Mouse (Mus musculus) cortical plate, adult 2 months (tissue): ENCODE measurements around the gene Ttc23. TPM values are rescaled to one million over a fixed set of nuclear protein-coding genes. Genes with fewer than 3 reads are reported as not detected.

Experiments used
- H3K27ac ChIP-seq: fragments of 200-500 bp; 2 replicates; pipeline ENCODE4 v1.5.1; 2012; ENCODE audit warnings: low read length, control low read depth, inconsistent platforms; ENCODE audit not compliant: insufficient read depth
- H3K4me1 ChIP-seq: fragments of 200-500 bp; 2 replicates; pipeline ENCODE4 v1.6.1; 2011; ENCODE audit warnings: low read length; ENCODE audit not compliant: control insufficient read depth, insufficient read depth
- H3K4me3 ChIP-seq: fragments of 200-500 bp; 2 replicates; pipeline ENCODE4 v1.5.1; 2011; ENCODE audit warnings: mild to moderate bottlenecking, low read length, control low read depth; ENCODE audit not compliant: insufficient read depth
- CTCF ChIP-seq: fragments of 200-500 bp; IDR thresholded peaks from 2 replicates; pipeline ENCODE4 v1.5.1; 2011; ENCODE audit warnings: mild to moderate bottlenecking, control low read depth, low read length; ENCODE audit not compliant: insufficient read depth; ENCODE audit errors: extremely low read depth
- POLR2A ChIP-seq: fragments of 200-500 bp; IDR thresholded peaks from 2 replicates; pipeline ENCODE4 v1.6.1; 2011; ENCODE audit warnings: mild to moderate bottlenecking, low read length, control low read depth; ENCODE audit not compliant: insufficient read depth; ENCODE audit errors: extremely low read depth
- polyA plus RNA-seq: library from polyadenylated mRNA; depleted of rRNA; stranded (reverse); fragments of >200 nt; gene quantifications from 2 replicates; pipeline ENCODE4 v1.2.3, GENCODE M21; 2012; rRNA removed

Gene Ttc23
- polyA plus RNA-seq, 1 experiment, result 5.4 TPM

- no peak overlapping the region for H3K27ac ChIP-seq
- TF ChIP-seq POLR2A, result no peak
- H3K4me1 ChIP-seq, result no peaks in the 10 kb centered on the region
- H3K4me3 ChIP-seq, result no peak overlapping the region
Measured at GRCm38 (mm10) chr7:67776636-67777305, 129.6 kb downstream of the Ttc23 start.

GRCm38 (mm10) chr7:67787861-67788260, 140.7 kb downstream of the Ttc23 start:
- TF ChIP-seq CTCF, result no peak
- TF ChIP-seq POLR2A, result no peak
- no peaks in the 10 kb centered on the region for H3K4me1 ChIP-seq
- H3K27ac ChIP-seq, result no peak overlapping the region
- H3K4me3 ChIP-seq, result no peak overlapping the region

- Histone ChIP-seq H3K4me1 (no peaks in the 10 kb centered on the region), H3K27ac (no peak overlapping the region), H3K4me3 (no peak overlapping the region)
- TF ChIP-seq CTCF (peak; percentile 86), POLR2A (no peak)
Measured at GRCm38 (mm10) chr7:67788713-67789112, 141.5 kb downstream of the Ttc23 start.

GRCm38 (mm10) chr7:67791256-67791655, 144.0 kb downstream of the Ttc23 start:
- H3K4me1 ChIP-seq, result no peaks in the 10 kb centered on the region
- H3K4me3 ChIP-seq, result no peak overlapping the region
- H3K27ac ChIP-seq, result no peak overlapping the region
- TF ChIP-seq CTCF (no peak), POLR2A (no peak)

GRCm38 (mm10) chr7:67793449-67793848, 146.2 kb downstream of the Ttc23 start:
- Histone ChIP-seq H3K4me3 (no peak overlapping the region), H3K27ac (no peak overlapping the region), H3K4me1 (no peaks in the 10 kb centered on the region)
- TF ChIP-seq POLR2A (no peak), CTCF (no peak)

GRCm38 (mm10) chr7:67797065-67797464, 149.9 kb downstream of the Ttc23 start:
- no peak overlapping the region for H3K27ac ChIP-seq
- TF ChIP-seq POLR2A, result no peak
- TF ChIP-seq CTCF, result no peak
- no peaks in the 10 kb centered on the region for H3K4me1 ChIP-seq
- no peak overlapping the region for H3K4me3 ChIP-seq

GRCm38 (mm10) chr7:67798476-67798875, 151.3 kb downstream of the Ttc23 start:
- H3K4me1 ChIP-seq, result no peaks in the 10 kb centered on the region
- H3K27ac ChIP-seq, result no peak overlapping the region
- TF ChIP-seq POLR2A, result no peak
- no peak for TF ChIP-seq CTCF
- no peak overlapping the region for H3K4me3 ChIP-seq

- TF ChIP-seq CTCF (no peak), POLR2A (no peak)
- no peaks in the 10 kb centered on the region for H3K4me1 ChIP-seq
- no peak overlapping the region for H3K4me3 ChIP-seq
- H3K27ac ChIP-seq, result no peak overlapping the region
Measured at GRCm38 (mm10) chr7:67800547-67800946, 153.3 kb downstream of the Ttc23 start.

GRCm38 (mm10) chr7:67801022-67801421, 153.8 kb downstream of the Ttc23 start:
- Histone ChIP-seq H3K4me3 (no peak overlapping the region), H3K27ac (no peak overlapping the region), H3K4me1 (no peaks in the 10 kb centered on the region)
- no peak for TF ChIP-seq CTCF
- TF ChIP-seq POLR2A, result no peak

- H3K4me1 ChIP-seq, result no peaks in the 10 kb centered on the region
- H3K4me3 ChIP-seq, result peak overlapping the region; percentile 40
- peak; percentile 69 for TF ChIP-seq CTCF
- TF ChIP-seq POLR2A, result no peak
- no peak overlapping the region for H3K27ac ChIP-seq
Measured at GRCm38 (mm10) chr7:67803015-67803856, 156.0 kb downstream of the Ttc23 start.

GRCm38 (mm10) chr7:67803857-67804215, 156.6 kb downstream of the Ttc23 start:
- Histone ChIP-seq H3K4me3 (peak overlapping the region; percentile 40), H3K4me1 (no peaks in the 10 kb centered on the region), H3K27ac (no peak overlapping the region)
- TF ChIP-seq CTCF (no peak), POLR2A (no peak)

Other genes starting within 250 kb of the Ttc23 start
- gene Lrrc28, start 2.1 kb upstream of the Ttc23 start, polyA plus RNA-seq, result 33.8 and 43.1 TPM in 2 replicates
- 12.0 and 13.6 TPM in 2 replicates for gene Synm, start 112.3 kb downstream of the Ttc23 start, polyA plus RNA-seq